Mouse (Mus musculus) T-helper 1 cell (primary cell): ENCODE measurements around the gene Lrmda.

Experiments
- in situ Hi-C: fragments of 300-600 bp; cut with MboI, MseI; formaldehyde crosslinking; loops from one replicate; pipeline ENCODE4 v1.15.1; 2025; ENCODE audit warnings: high pct_unique_total_duplicates

Gene Lrmda

GRCm38 (mm10) chr14:22155034-22155433, 135.5 kb downstream of the Lrmda start:
- in situ Hi-C loops, result no loop called here

- in situ Hi-C loops, result no loop called here
Observed at GRCm38 (mm10) chr14:22155512-22156026, 136.1 kb downstream of the Lrmda start.

GRCm38 (mm10) chr14:22156991-22157390, 137.5 kb downstream of the Lrmda start:
- in situ Hi-C loops, result no loop called here

GRCm38 (mm10) chr14:22161416-22161815, 141.9 kb downstream of the Lrmda start:
- in situ Hi-C loops, result no loop called here

- in situ Hi-C loops, result no loop called here
Observed at GRCm38 (mm10) chr14:22167285-22167684, 147.8 kb downstream of the Lrmda start.

- in situ Hi-C loops, result no loop called here
Observed at GRCm38 (mm10) chr14:22168077-22168794, 148.7 kb downstream of the Lrmda start.

GRCm38 (mm10) chr14:22168795-22169568, 149.5 kb downstream of the Lrmda start:
- in situ Hi-C loops, result no loop called here

- in situ Hi-C loops, result no loop called here
Observed at GRCm38 (mm10) chr14:22174757-22175156, 155.2 kb downstream of the Lrmda start.

GRCm38 (mm10) chr14:22179761-22180160, 160.2 kb downstream of the Lrmda start:
- in situ Hi-C loops, result no loop called here

- in situ Hi-C loops, result no loop called here
Observed at GRCm38 (mm10) chr14:22181508-22181907, 162.0 kb downstream of the Lrmda start.

GRCm38 (mm10) chr14:22183195-22183594, 163.7 kb downstream of the Lrmda start:
- in situ Hi-C loops, result no loop called here

- in situ Hi-C loops, result no loop called here
Observed at GRCm38 (mm10) chr14:22185452-22185851, 165.9 kb downstream of the Lrmda start.

- in situ Hi-C loops, result no loop called here
Observed at GRCm38 (mm10) chr14:22190111-22190510, 170.6 kb downstream of the Lrmda start.

GRCm38 (mm10) chr14:22192185-22192584, 172.7 kb downstream of the Lrmda start:
- in situ Hi-C loops, result no loop called here

- in situ Hi-C loops, result no loop called here
Observed at GRCm38 (mm10) chr14:22198021-22198420, 178.5 kb downstream of the Lrmda start.

- in situ Hi-C loops, result no loop called here
Observed at GRCm38 (mm10) chr14:22198641-22199425, 179.3 kb downstream of the Lrmda start.

GRCm38 (mm10) chr14:22201667-22202066, 182.2 kb downstream of the Lrmda start:
- in situ Hi-C loops, result no loop called here

GRCm38 (mm10) chr14:22210601-22211000, 191.1 kb downstream of the Lrmda start:
- in situ Hi-C loops, result no loop called here

GRCm38 (mm10) chr14:22218183-22218582, 198.7 kb downstream of the Lrmda start:
- in situ Hi-C loops, result loop anchor here (5.0 kb wide), 1 partner anchor 431 kb away; no protein-coding TSS in a partner anchor

GRCm38 (mm10) chr14:22222038-22222437, 202.5 kb downstream of the Lrmda start:
- in situ Hi-C loops, result no loop called here

- in situ Hi-C loops, result no loop called here
Observed at GRCm38 (mm10) chr14:22222574-22222973, 203.1 kb downstream of the Lrmda start.

- in situ Hi-C loops, result no loop called here
Observed at GRCm38 (mm10) chr14:22226205-22226604, 206.7 kb downstream of the Lrmda start.
